Mouse (Mus musculus): ENCODE results near the gene Klrc1.
"Not testable (repeated sequence)": the region's sequence is repeated elsewhere in the genome, so short reads cannot be mapped to it uniquely, and the experiment has no call there.

Gene Klrc1

DNA sequence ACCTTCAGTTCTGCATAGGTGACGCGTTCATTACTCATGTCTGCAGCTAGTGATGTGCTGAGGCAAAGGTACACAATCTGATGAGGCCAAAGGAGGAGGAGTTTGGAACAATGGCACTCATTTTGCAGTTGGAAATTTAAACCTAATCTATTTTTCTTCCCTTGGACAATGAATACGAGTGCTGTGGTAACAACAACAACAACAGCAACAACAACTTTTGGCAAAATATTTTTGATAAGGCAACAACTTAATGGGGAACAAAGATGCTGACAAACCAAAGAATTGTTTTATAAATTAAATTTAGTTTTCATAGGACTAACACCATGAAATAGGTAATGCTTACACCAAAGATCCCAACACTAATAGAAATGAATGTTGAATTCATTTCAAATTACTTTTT, at the start of gene Klrc1:
Gene Klrc1, minus strand, starts transcription at position 101 of the 400 bp plus-strand sequence.
- no peak for DNase-seq (ENCODE audit: low read depth)

- no peak for DNase-seq (ENCODE audit: low read depth)
These were observed 48.5 kb upstream of the Klrc1 start for GRCm38 (mm10) chr6:129727237-129727636.

- no peak for DNase-seq (ENCODE audit: low read depth)
These were observed 42.6 kb upstream of the Klrc1 start for GRCm38 (mm10) chr6:129721390-129721789.

GRCm38 (mm10) chr6:129720487-129720886, 41.7 kb upstream of the Klrc1 start:
- DNase-seq (ENCODE audit: low read depth), result no peak

DNA sequence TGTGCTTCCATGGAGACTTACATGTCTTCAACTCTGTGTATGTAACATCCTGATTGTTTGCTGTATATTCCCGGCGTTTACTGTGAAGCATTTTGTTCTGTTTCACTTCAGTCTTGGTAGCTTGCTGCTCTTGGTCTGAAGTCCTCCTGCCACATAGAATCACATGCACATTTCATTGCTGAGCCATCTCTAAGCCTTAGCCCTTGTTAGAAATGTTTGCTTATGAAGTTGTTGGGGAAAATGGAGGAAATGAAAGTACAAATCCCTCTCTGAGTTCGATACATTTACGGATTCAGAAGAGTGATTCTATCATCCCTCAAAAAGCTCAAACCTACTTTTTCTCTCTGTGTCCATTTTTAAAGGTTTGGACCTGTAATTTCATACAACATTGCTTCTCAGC, 38.3 kb upstream of the Klrc1 start, which contains the start of gene Klri1:
Gene Klri1, minus strand, starts transcription at position 101 of the 400 bp plus-strand sequence.
- no peak for DNase-seq (ENCODE audit: low read depth)

GRCm38 (mm10) chr6:129713566-129713965, 34.8 kb upstream of the Klrc1 start:
- no peak for DNase-seq (ENCODE audit: low read depth)

DNA sequence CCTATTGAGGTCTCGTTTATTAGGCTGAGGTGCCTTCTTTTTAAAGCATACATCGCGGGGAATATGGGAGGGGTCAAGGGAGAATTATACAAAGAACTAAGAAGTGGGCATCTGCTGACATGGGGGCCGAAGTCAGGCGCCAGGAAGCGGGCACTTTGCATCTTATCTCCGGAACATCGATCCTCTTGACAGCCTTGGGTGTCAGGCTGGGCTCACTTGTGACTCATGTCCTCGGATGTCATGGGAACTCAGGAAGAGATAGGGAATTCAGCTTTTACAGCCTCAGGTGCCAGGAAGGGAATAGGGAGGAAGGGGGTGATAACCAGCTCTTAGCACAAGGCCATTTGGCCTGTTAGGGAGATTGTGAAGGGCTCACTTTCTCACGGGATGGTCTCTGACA, 12.7 kb upstream of the Klrc1 start:
- DNase-seq (ENCODE audit: low read depth), result not testable (repeated sequence)

GRCm38 (mm10) chr6:129680379-129680778, 1.6 kb upstream of the Klrc1 start:
- DNase-seq (ENCODE audit: low read depth), result no peak

DNA sequence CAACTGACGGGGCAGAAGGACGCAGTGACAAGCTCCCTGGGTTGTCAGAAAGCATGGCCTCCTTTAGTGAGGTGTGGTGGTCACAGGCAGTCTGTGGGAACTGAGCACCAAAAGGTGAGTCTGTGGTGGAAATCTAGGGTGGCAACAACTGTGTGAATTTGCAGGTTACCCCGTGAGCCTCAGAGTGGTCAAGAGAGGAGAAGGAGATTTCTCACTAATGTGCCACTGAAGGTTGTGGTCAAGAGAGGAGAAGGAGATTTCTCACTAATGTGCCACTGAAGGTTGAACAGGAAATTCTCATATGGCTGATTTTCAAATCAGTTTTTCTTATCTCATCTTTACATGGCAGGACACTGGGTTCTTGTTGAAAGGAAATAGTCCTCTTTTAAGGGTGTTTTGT, 17.5 kb downstream of the Klrc1 start:
- not testable (repeated sequence) for DNase-seq (ENCODE audit: low read depth)

DNA sequence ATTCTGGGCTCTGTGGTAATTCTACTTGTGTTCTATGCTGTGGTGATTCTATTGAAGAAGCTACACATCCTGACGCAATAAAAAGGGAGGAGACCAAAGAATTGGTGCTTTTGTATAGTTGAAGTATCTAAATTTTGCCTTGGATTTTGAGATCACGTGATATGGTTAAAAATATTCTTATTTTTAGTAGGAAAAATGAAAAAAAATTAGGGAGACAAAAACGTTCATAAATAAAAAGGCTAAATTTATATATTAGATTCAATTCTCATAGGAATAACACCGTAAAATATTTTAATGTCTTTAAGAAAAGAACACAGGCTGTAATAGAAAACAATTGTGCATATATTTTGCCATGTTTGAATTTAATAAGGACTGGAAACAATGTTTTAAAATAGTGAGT, 18.2 kb downstream of the Klrc1 start, which contains the start of gene Klrc2:
Gene Klrc2, minus strand, starts transcription at position 101 of the 400 bp plus-strand sequence.
- not testable (repeated sequence) for DNase-seq (ENCODE audit: low read depth)

DNA sequence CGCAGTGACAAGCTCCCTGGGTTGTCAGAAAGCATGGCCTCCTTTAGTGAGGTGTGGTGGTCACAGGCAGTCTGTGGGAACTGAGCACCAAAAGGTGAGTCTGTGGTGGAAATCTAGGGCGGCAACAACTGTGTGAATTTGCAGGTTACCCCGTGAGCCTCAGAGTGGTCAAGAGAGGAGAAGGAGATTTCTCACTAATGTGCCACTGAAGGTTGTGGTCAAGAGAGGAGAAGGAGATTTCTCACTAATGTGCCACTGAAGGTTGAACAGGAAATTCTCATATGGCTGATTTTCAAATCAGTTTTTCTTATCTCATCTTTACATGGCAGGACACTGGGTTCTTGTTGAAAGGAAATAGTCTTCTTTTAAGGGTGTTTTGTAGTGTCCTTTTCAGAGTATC, 34.7 kb downstream of the Klrc1 start:
- DNase-seq (ENCODE audit: low read depth), result not testable (repeated sequence)

DNA sequence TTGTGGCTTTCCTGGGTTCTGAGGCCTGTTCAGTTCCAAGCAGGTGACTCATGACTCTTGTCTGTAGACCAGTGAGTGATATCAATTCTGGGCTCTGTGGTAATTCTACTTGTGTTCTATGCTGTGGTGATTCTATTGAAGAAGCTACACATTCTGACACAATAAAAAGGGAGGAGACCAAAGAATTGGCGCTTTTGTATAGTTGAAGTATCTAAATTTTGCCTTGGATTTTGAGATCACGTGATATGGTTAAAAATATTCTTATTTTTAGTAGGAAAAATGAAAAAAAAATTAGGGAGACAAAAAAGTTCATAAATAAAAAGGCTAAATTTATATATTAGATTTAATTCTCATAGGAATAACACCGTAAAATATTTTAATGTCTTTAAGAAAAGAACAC, 35.5 kb downstream of the Klrc1 start, which contains the start of gene Klrc3:
Gene Klrc3, minus strand, starts transcription at position 101 of the 400 bp plus-strand sequence.
- DNase-seq (ENCODE audit: low read depth), result not testable (repeated sequence)

DNA sequence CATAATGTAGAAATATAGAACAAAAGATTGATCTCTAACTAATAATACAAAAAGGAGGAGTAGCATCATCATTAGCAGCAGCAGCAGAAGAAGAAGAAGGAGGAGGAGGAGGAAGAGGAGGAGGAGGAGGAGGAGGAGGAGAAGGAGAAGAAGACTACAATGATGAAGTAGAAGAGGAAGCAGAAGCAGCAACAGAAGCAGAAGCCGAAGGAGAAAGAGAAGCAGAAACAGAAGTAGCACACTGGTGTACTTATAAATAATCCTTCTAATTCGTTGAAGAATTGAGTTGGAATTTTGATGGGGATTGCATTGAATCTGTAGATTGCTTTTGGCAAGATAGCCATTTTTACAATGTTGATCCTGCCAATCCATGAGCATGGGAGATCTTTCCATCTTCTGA, 47.7 kb downstream of the Klrc1 start:
- not testable (repeated sequence) for DNase-seq (ENCODE audit: low read depth)

- DNase-seq (ENCODE audit: low read depth), result no peak
These were observed 55.0 kb downstream of the Klrc1 start, which contains the start of gene Klrk1 for GRCm38 (mm10) chr6:129623735-129624134. Gene Klrk1 (minus strand): TSS chr6:129623864.
